Mouse (Mus musculus) testis, adult 2 months (tissue): ENCODE measurements at regions not wholly inside any gene's neighbourhood (a gene's known extent, or its start where the extent isn't known, plus 50 kb on each side); places are given as distances from the start of the nearest gene placed in this dataset.

Experiments used
- H3K27ac ChIP-seq: fragments of 200-500 bp; 2 replicates; pipeline ENCODE4 v1.5.1; 2012; ENCODE audit warnings: low read depth, low read length; ENCODE audit not compliant: control insufficient read depth, insufficient read depth
- H3K27me3 ChIP-seq: fragments of 200-500 bp; 2 replicates; pipeline ENCODE4 v1.6.1; 2012; ENCODE audit warnings: mild to moderate bottlenecking, low read length, moderate library complexity; ENCODE audit not compliant: control insufficient read depth, insufficient read depth
- H3K36me3 ChIP-seq: fragments of 200-500 bp; 2 replicates; pipeline ENCODE4 v1.6.1; 2012; ENCODE audit warnings: mild to moderate bottlenecking, low read length; ENCODE audit not compliant: control insufficient read depth, insufficient read depth
- H3K4me1 ChIP-seq: fragments of 200-500 bp; 2 replicates; pipeline ENCODE4 v1.6.1; 2012; ENCODE audit warnings: low read length; ENCODE audit not compliant: control insufficient read depth, insufficient read depth
- H3K4me3 ChIP-seq: fragments of 200-500 bp; 2 replicates; pipeline ENCODE4 v1.5.1; 2012; ENCODE audit warnings: low read depth, mild to moderate bottlenecking, low read length, moderate library complexity, mixed read lengths; ENCODE audit not compliant: control insufficient read depth
- CTCF ChIP-seq: fragments of 200-500 bp; IDR thresholded peaks from 2 replicates; pipeline ENCODE4 v1.5.1; 2012; ENCODE audit warnings: low read depth, mild to moderate bottlenecking, inconsistent platforms, low read length, moderate library complexity; ENCODE audit not compliant: control insufficient read depth, insufficient read depth, insufficient replicate concordance
- POLR2A ChIP-seq: fragments of 200-500 bp; IDR thresholded peaks from 2 replicates; pipeline ENCODE4 v1.6.1; 2012; ENCODE audit warnings: low read depth, mild to moderate bottlenecking, inconsistent platforms, low read length, moderate library complexity; ENCODE audit not compliant: control insufficient read depth

DNA sequence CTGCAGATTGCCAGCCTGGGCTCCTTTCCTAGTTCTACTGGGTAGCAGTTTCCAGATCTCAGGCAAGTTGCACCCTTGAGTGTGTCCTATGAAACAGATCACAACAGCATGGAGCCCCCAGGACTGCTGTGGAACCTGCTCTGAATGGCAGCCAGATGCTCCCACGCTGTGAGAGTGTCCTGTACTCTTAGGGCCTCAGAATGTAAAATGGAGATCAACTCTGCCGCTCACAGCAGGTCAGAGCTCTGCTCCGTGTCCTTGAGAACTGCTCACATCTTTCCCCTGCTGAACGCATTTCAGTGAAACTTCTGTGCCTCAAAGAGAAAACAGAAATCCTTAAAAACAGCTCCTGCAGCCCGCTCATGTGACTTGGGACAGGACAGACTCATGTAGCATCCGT lies 203.7 kb upstream of the Nlrp1b start:
- H3K4me3 ChIP-seq = no peak overlapping the region
- H3K4me1 ChIP-seq = no peaks in the 10 kb centered on the region
- no peak overlapping the region for H3K27ac ChIP-seq
- TF ChIP-seq CTCF (no peak), POLR2A (no peak)
- H3K36me3 ChIP-seq = no peaks in the 10 kb centered on the region
- no peaks in the 10 kb centered on the region for H3K27me3 ChIP-seq

GRCm38 (mm10) chr11:71434886-71435285 lies 204.4 kb upstream of the Nlrp1b start:
- peaks cover 2% of the 10 kb centered on the region; the same call in 1 of the 2 replicates for H3K4me1 ChIP-seq
- H3K27me3 ChIP-seq = no peaks in the 10 kb centered on the region
- H3K36me3 ChIP-seq = no peaks in the 10 kb centered on the region
- no peak overlapping the region for H3K27ac ChIP-seq
- no peak for TF ChIP-seq POLR2A
- no peak for TF ChIP-seq CTCF
- H3K4me3 ChIP-seq = no peak overlapping the region

DNA sequence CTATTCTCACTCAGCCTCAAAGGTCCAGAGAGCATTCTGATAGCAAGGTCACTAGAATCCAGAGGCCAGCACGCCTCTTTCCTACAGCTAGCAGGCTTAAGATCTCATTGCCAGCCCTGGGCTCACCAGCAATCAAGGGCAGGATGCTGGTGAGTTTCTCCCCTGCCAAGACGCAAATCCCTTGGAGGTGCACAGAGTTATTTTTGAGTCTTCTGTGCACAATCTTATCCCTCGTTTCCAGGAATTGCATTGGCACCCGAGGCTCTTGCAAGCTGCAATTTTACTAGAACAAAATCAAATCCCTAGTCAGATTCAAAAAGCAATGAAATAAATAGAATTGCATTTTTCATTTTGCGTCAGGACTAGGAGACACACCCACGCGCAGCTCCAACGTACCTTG lies 205.2 kb upstream of the Nlrp1b start:
- no peaks in the 10 kb centered on the region for H3K36me3 ChIP-seq
- H3K27me3 ChIP-seq = no peaks in the 10 kb centered on the region
- H3K4me3 ChIP-seq = no peak overlapping the region
- no peak overlapping the region for H3K27ac ChIP-seq
- peaks cover 3% of the 10 kb centered on the region; the same call in 1 of the 2 replicates for H3K4me1 ChIP-seq
- TF ChIP-seq POLR2A (no peak), CTCF (no peak)

DNA sequence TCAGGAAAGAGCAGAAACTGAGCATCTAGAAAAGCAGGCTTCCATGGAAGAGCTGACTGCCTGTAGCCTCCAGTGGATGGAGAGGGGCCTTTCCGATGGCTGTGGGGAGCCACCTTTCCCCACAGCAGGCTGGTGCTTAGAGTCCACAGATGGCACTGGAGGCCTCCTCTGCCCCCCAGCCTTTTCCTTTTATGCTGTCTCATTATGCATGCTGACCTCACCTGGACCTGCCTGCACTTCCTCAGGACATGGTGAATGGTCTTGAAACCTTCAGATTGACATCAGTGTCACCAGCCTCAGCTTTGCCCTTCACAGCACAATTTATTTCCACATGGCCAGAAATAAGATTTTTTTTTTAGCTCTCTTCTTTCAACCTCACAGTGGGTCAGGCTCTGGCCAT lies 205.8 kb upstream of the Nlrp1b start:
- H3K4me1 ChIP-seq = peaks cover 3% of the 10 kb centered on the region; the same call in 1 of the 2 replicates
- no peak overlapping the region for H3K27ac ChIP-seq
- H3K36me3 ChIP-seq = no peaks in the 10 kb centered on the region
- H3K4me3 ChIP-seq = no peak overlapping the region
- H3K27me3 ChIP-seq = no peaks in the 10 kb centered on the region
- TF ChIP-seq CTCF (no peak), POLR2A (no peak)

- H3K4me3 ChIP-seq = no peak overlapping the region
- peaks cover 3% of the 10 kb centered on the region; the same call in 1 of the 2 replicates for H3K4me1 ChIP-seq
- no peak overlapping the region for H3K27ac ChIP-seq
- H3K36me3 ChIP-seq = no peaks in the 10 kb centered on the region
- TF ChIP-seq POLR2A (no peak), CTCF (no peak)
- no peaks in the 10 kb centered on the region for H3K27me3 ChIP-seq
Observed at GRCm38 (mm10) chr11:71436801-71437200, 206.3 kb upstream of the Nlrp1b start.

GRCm38 (mm10) chr11:71439871-71440270 lies 209.3 kb upstream of the Nlrp1b start:
- no peak overlapping the region for H3K4me3 ChIP-seq
- H3K27me3 ChIP-seq = no peaks in the 10 kb centered on the region
- no peak for TF ChIP-seq CTCF
- TF ChIP-seq POLR2A = no peak
- no peaks in the 10 kb centered on the region for H3K36me3 ChIP-seq
- no peak overlapping the region for H3K27ac ChIP-seq
- peaks cover 3% of the 10 kb centered on the region; the same call in 1 of the 2 replicates for H3K4me1 ChIP-seq

- no peak for TF ChIP-seq CTCF
- no peak for TF ChIP-seq POLR2A
- H3K4me3 ChIP-seq = no peak overlapping the region
Observed at GRCm38 (mm10) chr11:71440392-71440791, 209.9 kb upstream of the Nlrp1b start.

GRCm38 (mm10) chr11:71444056-71444455 lies 213.5 kb upstream of the Nlrp1b start:
- Histone ChIP-seq H3K36me3 (no peaks in the 10 kb centered on the region), H3K27me3 (no peaks in the 10 kb centered on the region), H3K27ac (no peak overlapping the region), H3K4me1 (peaks cover 3% of the 10 kb centered on the region; the same call in 1 of the 2 replicates), H3K4me3 (no peak overlapping the region)
- TF ChIP-seq CTCF (no peak), POLR2A (no peak)

More at GRCm38 (mm10) chr11:71440392-71440791, 209.9 kb upstream of the Nlrp1b start:
- Histone ChIP-seq H3K4me1 (peaks cover 3% of the 10 kb centered on the region; the same call in 1 of the 2 replicates), H3K36me3 (no peaks in the 10 kb centered on the region), H3K27ac (no peak overlapping the region), H3K27me3 (no peaks in the 10 kb centered on the region)
